Mouse (Mus musculus): ENCODE data around the gene Tpcn2. TPM values are rescaled to one million over a fixed set of nuclear protein-coding genes. Genes with fewer than 3 reads are reported as not detected.
A peak's percentile ranks its signal among the peaks of the same experiment; 100 is the strongest.

Tpcn2 gene
- polyA plus RNA-seq, 1 experiment from 2014 or later, result 9.7 TPM

- H3K4me1 ChIP-seq, result peaks cover 28% of the 10 kb centered on the region
- no peak overlapping the region for H3K27ac ChIP-seq
- H3K4me3 ChIP-seq (replicated peaks), result no peak overlapping the region
- ATAC-seq (replicated peaks; ENCODE audit: low FRiP score), result no peak
- no peaks in the 10 kb centered on the region for H3K27me3 ChIP-seq
- H3K36me3 ChIP-seq, result no peaks in the 10 kb centered on the region
- no peak overlapping the region for H3K9ac ChIP-seq
- 61% methylated on average over 6 of the region's 6 CpGs for WGBS
- no peak overlapping the region for H3K4me2 ChIP-seq
- H3K9me3 ChIP-seq (replicated peaks), result no peaks in the 10 kb centered on the region
Observed at GRCm38 (mm10) chr7:145192836-145193235, 91.0 kb downstream of the Tpcn2 start.

DNA sequence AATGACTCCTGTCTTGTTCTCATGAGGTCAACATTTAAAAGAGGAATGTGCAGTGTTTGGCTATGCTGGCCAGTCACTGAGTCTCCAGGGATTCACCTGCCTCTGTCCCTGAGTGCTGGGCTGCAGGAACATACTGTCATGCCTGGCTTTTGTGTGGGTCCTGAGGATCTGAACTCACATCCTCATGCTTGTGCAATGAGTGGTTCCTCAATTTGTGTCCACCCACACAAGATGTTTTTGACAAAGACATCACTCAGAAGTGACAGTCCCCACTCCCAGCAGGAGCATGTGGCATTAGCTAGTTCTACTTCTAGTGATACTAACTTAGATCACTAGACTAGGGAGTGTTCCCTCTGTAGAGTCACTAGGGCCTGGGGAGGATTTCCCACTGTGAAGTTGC lies 93.3 kb downstream of the Tpcn2 start:
- no peak for ATAC-seq (replicated peaks; ENCODE audit: low FRiP score)

GRCm38 (mm10) chr7:145189342-145189741 lies 94.5 kb downstream of the Tpcn2 start:
- H3K27me3 ChIP-seq, result no peaks in the 10 kb centered on the region
- no peak for ATAC-seq (replicated peaks; ENCODE audit: low FRiP score)

More for the DNA sequence above, 93.3 kb downstream of the Tpcn2 start:
- Histone ChIP-seq H3K36me3 (no peaks in the 10 kb centered on the region), H3K27ac (no peak overlapping the region), H3K9ac (no peak overlapping the region), H3K27me3 (no peaks in the 10 kb centered on the region), H3K4me2 (no peak overlapping the region), H3K9me3 (replicated peaks) (no peaks in the 10 kb centered on the region), H3K4me3 (replicated peaks) (no peak overlapping the region), H3K4me1 (peaks cover 22% of the 10 kb centered on the region)

GRCm38 (mm10) chr7:145187802-145188201 lies 96.0 kb downstream of the Tpcn2 start:
- Histone ChIP-seq H3K4me3 (replicated peaks) (no peak overlapping the region), H3K36me3 (no peaks in the 10 kb centered on the region), H3K27me3 (no peaks in the 10 kb centered on the region), H3K9ac (no peak overlapping the region), H3K9me3 (replicated peaks) (no peaks in the 10 kb centered on the region), H3K4me2 (no peak overlapping the region), H3K27ac (no peak overlapping the region), H3K4me1 (0 out of 2 replicates have a peak, but pooled peaks cover 4% of the 10 kb centered on the region)
- 72% methylated on average over 3 of the region's 3 CpGs for WGBS
- ATAC-seq (replicated peaks; ENCODE audit: low FRiP score), result no peak

More at GRCm38 (mm10) chr7:145189342-145189741, 94.5 kb downstream of the Tpcn2 start:
- no peaks in the 10 kb centered on the region for H3K9me3 ChIP-seq (replicated peaks)
- no peak overlapping the region for H3K4me3 ChIP-seq (replicated peaks)
- no peak overlapping the region for H3K9ac ChIP-seq
- H3K36me3 ChIP-seq, result no peaks in the 10 kb centered on the region
- H3K27ac ChIP-seq, result no peak overlapping the region
- H3K4me1 ChIP-seq, result peaks cover 10% of the 10 kb centered on the region
- H3K4me2 ChIP-seq, result no peak overlapping the region
- 51% methylated on average over 8 of the region's 8 CpGs for WGBS

- ATAC-seq (replicated peaks; ENCODE audit: low FRiP score), result no peak
- Histone ChIP-seq H3K36me3 (no peaks in the 10 kb centered on the region), H3K9ac (no peak overlapping the region), H3K4me2 (no peak overlapping the region), H3K9me3 (replicated peaks) (no peaks in the 10 kb centered on the region), H3K4me1 (peaks cover 14% of the 10 kb centered on the region; the same call in 1 of the 2 replicates), H3K4me3 (replicated peaks) (no peak overlapping the region), H3K27ac (no peak overlapping the region), H3K27me3 (no peaks in the 10 kb centered on the region)
- 59% methylated on average over 4 of the region's 4 CpGs for WGBS
Observed at GRCm38 (mm10) chr7:145182388-145182787, 101.4 kb downstream of the Tpcn2 start.

DNA sequence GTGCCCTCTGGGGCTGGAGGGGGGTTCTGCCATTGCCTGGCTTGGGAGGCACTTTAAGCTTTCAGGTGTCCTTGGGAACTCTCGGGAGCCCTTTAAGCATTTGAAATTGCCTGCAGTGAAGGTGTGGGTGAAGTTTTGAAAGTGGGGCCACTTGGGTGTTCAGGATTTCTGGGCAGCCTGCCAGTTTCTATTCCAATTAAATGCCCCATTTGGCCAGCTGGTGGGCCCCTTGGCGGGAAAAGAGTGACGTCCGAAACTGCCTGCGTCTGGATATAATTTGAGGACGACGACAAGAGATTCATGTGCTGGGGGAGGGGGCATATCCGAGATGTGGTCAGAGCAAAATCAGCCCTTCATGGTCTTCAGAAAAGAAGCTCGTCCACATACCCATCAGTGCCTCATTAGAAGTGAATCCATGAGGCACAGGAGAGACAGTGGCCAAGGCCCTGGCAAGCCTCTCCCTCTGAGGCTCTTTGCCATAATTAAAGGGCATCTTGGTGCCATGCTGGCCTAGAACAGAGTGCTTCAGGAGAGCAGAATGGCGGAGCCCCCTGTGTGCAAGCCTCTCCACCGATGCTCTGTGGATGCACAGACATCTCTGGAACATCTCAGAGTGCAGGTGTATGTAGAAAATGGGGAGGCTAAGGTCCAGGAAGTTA lies 102.3 kb downstream of the Tpcn2 start:
- Histone ChIP-seq H3K36me3 (no peaks in the 10 kb centered on the region), H3K4me2 (no peak overlapping the region), H3K4me1 (peaks cover 20% of the 10 kb centered on the region), H3K27me3 (no peaks in the 10 kb centered on the region), H3K27ac (no peak overlapping the region), H3K4me3 (replicated peaks) (no peak overlapping the region), H3K9me3 (replicated peaks) (no peaks in the 10 kb centered on the region), H3K9ac (no peak overlapping the region)
- 47% methylated on average over 11 of the region's 11 CpGs for WGBS
- no peak for ATAC-seq (replicated peaks; ENCODE audit: low FRiP score)

DNA sequence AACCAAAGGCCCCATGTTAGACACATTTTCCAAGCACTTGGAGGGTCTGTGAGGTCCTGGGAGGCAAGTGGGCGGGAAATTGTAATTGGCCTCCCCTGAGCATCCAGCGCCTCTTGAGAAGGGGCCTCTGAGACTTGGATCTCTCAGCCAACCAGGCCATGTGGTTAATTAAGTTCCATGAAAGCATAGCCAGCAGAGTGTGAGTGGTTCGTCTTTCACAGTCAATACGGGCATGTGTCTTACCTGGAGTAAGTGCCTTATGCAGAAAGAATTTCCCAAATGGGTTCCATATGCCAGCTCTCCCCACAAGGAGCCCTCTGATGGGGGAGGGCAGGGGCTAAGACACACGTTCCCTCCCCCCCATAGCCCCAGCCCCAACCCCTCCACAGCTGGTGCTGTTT lies 104.1 kb downstream of the Tpcn2 start:
- no peak for ATAC-seq (replicated peaks; ENCODE audit: low FRiP score)
- no peaks in the 10 kb centered on the region for H3K27me3 ChIP-seq
- WGBS, result 36% methylated on average over 5 of the region's 5 CpGs
- H3K9ac ChIP-seq, result no peak overlapping the region
- no peak overlapping the region for H3K4me3 ChIP-seq (replicated peaks)
- no peaks in the 10 kb centered on the region for H3K9me3 ChIP-seq (replicated peaks)
- H3K4me1 ChIP-seq, result peaks cover 20% of the 10 kb centered on the region
- H3K27ac ChIP-seq, result no peak overlapping the region
- no peaks in the 10 kb centered on the region for H3K36me3 ChIP-seq
- no peak overlapping the region for H3K4me2 ChIP-seq

DNA sequence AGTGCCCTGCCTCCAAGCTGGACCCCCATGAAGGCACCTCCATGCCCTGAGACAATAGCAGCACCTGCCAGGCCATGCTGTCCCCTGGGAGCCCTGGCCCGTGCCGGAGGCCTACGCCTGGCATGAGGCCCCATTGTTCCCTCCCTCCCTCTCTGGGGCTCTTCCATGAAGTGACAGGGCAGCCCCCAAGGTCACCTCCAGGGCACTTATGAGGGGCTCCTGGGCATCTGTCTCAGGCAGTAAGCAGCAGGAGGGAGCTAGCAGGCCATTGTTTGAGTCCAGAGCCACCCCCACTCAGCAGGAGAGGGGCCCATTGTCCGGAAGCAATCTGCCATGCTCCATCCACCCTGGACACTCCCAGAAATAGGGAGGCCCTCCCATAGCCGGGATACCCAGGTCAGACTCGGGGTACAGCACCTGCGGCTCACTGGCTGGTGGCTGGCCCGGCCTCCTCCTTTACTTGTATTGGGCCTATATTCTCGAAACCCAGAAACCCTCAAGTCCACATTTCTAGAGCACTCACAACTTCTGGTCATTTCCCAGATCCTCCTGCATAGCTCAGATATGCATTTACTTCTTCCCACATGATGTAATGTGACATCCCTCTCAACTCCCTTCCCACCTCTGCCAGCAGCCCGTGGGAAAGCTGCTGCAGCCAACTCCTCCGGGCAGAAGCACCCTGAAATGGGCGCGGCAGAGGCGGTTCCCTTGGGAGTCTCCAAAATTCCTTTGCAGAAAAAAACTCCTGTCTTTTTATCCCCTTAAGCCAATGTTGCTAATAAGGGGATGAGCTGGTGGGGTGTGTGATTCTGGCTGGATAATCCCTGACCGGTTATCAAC lies 106.8 kb downstream of the Tpcn2 start:
- no peaks in the 10 kb centered on the region for H3K9me3 ChIP-seq (replicated peaks)
- H3K4me1 ChIP-seq, result peaks cover 27% of the 10 kb centered on the region
- H3K27ac ChIP-seq, result no peak overlapping the region
- H3K9ac ChIP-seq, result no peak overlapping the region
- WGBS, result 42% methylated on average over 15 of the region's 15 CpGs
- H3K4me3 ChIP-seq (replicated peaks), result no peak overlapping the region
- H3K27me3 ChIP-seq, result no peaks in the 10 kb centered on the region
- H3K36me3 ChIP-seq, result no peaks in the 10 kb centered on the region
- ATAC-seq (replicated peaks; ENCODE audit: low FRiP score), result 0 out of 2 replicates have a peak, but pooled peaks have one; percentile 41
- H3K4me2 ChIP-seq, result no peak overlapping the region

DNA sequence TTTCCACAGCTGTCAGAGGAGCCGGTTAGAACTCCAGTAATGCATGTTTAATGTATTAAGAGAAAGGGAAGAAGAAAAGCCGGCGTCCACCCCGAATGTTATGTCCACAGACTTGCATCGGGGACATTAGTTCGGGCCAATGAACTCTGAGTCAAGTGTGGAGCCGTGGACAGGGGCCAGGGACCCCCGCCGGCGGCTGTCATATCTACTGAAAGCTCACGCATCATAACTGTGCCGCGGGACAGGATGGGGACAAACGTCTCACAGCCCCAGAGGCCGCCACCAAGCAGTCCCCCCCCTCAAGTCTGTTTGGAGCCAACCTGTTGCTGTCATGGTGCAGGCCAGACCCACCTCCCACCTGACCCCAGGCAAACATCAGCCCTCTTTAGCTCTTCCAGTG lies 110.2 kb downstream of the Tpcn2 start:
- whole genome bisulfite sequencing, result 50% methylated on average over 15 of the region's 15 CpGs
- no peaks in the 10 kb centered on the region for H3K9me3 ChIP-seq (replicated peaks)
- no peak overlapping the region for H3K4me2 ChIP-seq
- peaks cover 16% of the 10 kb centered on the region for H3K4me1 ChIP-seq
- H3K9ac ChIP-seq, result no peak overlapping the region
- no peak overlapping the region for H3K4me3 ChIP-seq (replicated peaks)
- ATAC-seq (replicated peaks; ENCODE audit: low FRiP score), result no peak
- H3K36me3 ChIP-seq, result no peaks in the 10 kb centered on the region
- no peak overlapping the region for H3K27ac ChIP-seq
- no peaks in the 10 kb centered on the region for H3K27me3 ChIP-seq

GRCm38 (mm10) chr7:145173116-145173515 lies 110.7 kb downstream of the Tpcn2 start:
- Histone ChIP-seq H3K36me3 (no peaks in the 10 kb centered on the region), H3K27me3 (no peaks in the 10 kb centered on the region), H3K4me1 (peaks cover 16% of the 10 kb centered on the region), H3K9ac (no peak overlapping the region), H3K9me3 (replicated peaks) (no peaks in the 10 kb centered on the region), H3K4me3 (replicated peaks) (no peak overlapping the region), H3K27ac (no peak overlapping the region), H3K4me2 (peak overlapping the region; percentile 22; the same call in 1 of the 2 replicates)
- no peak; the same call in 1 of the 2 replicates for ATAC-seq (replicated peaks; ENCODE audit: low FRiP score)
- 16% methylated on average over 12 of the region's 12 CpGs for WGBS

DNA sequence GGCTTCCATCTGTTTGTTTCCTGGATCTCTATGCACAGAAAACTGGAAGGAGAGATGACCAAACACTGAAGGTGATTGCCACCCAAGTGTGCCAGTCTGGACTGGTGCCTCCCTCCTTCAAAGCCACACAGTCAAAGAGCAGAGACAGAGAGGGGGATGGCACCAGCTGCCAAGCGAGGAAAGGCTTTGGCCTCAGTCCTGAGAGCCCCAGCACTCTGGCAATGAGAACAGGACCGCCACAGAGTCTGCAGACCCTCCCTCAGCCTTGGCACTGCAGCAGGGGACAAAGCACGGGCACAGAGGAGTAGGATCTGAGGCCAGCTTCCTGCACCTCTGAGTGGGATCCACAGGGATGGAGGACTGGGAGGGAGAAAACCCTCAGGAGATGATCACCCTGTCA lies 114.1 kb downstream of the Tpcn2 start:
- no peak for ATAC-seq (replicated peaks; ENCODE audit: low FRiP score)
- Histone ChIP-seq H3K4me1 (peaks cover 11% of the 10 kb centered on the region), H3K27me3 (no peaks in the 10 kb centered on the region), H3K27ac (no peak overlapping the region), H3K4me3 (replicated peaks) (no peak overlapping the region), H3K9ac (no peak overlapping the region), H3K4me2 (no peak overlapping the region), H3K9me3 (replicated peaks) (no peaks in the 10 kb centered on the region), H3K36me3 (no peaks in the 10 kb centered on the region)
- 61% methylated on average over 3 of the region's 3 CpGs for WGBS

Measured in kidney, embryonic 15.5 days (tissue).